Mouse (Mus musculus): Measurements from ENCODE around the gene Nsd1. TPM values are rescaled to one million over a fixed set of nuclear protein-coding genes. Genes with fewer than 3 reads are reported as not detected.

The Nsd1 gene
- total RNA-seq, 1 experiment from 2014 or later: 102 TPM

GRCm38 (mm10) chr13:55230701-55231100 lies 21.1 kb downstream of the Nsd1 start:
- ATAC-seq (replicated peaks; ENCODE audit: insufficient number of reproducible peaks, low FRiP score, low TSS enrichment, poor library complexity, severe bottlenecking): no peak

- no peak for ATAC-seq (replicated peaks; ENCODE audit: insufficient number of reproducible peaks, low FRiP score, low TSS enrichment, poor library complexity, severe bottlenecking)
Measured at GRCm38 (mm10) chr13:55243205-55243604, 33.6 kb downstream of the Nsd1 start.

GRCm38 (mm10) chr13:55247293-55248030 lies 37.9 kb downstream of the Nsd1 start:
- ATAC-seq (replicated peaks; ENCODE audit: insufficient number of reproducible peaks, low FRiP score, low TSS enrichment, poor library complexity, severe bottlenecking): no peak

- ATAC-seq (replicated peaks; ENCODE audit: insufficient number of reproducible peaks, low FRiP score, low TSS enrichment, poor library complexity, severe bottlenecking): no peak
Measured at GRCm38 (mm10) chr13:55249246-55249645, 39.7 kb downstream of the Nsd1 start.

- ATAC-seq (replicated peaks; ENCODE audit: insufficient number of reproducible peaks, low FRiP score, low TSS enrichment, poor library complexity, severe bottlenecking): no peak
Measured at GRCm38 (mm10) chr13:55252820-55253219, 43.2 kb downstream of the Nsd1 start.

- no peak for ATAC-seq (replicated peaks; ENCODE audit: insufficient number of reproducible peaks, low FRiP score, low TSS enrichment, poor library complexity, severe bottlenecking)
Measured at GRCm38 (mm10) chr13:55255052-55255652, 45.6 kb downstream of the Nsd1 start.

- no peak for ATAC-seq (replicated peaks; ENCODE audit: insufficient number of reproducible peaks, low FRiP score, low TSS enrichment, poor library complexity, severe bottlenecking)
Measured at GRCm38 (mm10) chr13:55258651-55259050, 49.1 kb downstream of the Nsd1 start.

- no peak for ATAC-seq (replicated peaks; ENCODE audit: insufficient number of reproducible peaks, low FRiP score, low TSS enrichment, poor library complexity, severe bottlenecking)
Measured at GRCm38 (mm10) chr13:55261521-55261920, 51.9 kb downstream of the Nsd1 start.

- ATAC-seq (replicated peaks; ENCODE audit: insufficient number of reproducible peaks, low FRiP score, low TSS enrichment, poor library complexity, severe bottlenecking): no peak
Measured at GRCm38 (mm10) chr13:55262096-55262495, 52.5 kb downstream of the Nsd1 start.

GRCm38 (mm10) chr13:55277203-55277602 lies 67.6 kb downstream of the Nsd1 start:
- ATAC-seq (replicated peaks; ENCODE audit: insufficient number of reproducible peaks, low FRiP score, low TSS enrichment, poor library complexity, severe bottlenecking): no peak

GRCm38 (mm10) chr13:55277646-55278045 lies 68.1 kb downstream of the Nsd1 start:
- no peak for ATAC-seq (replicated peaks; ENCODE audit: insufficient number of reproducible peaks, low FRiP score, low TSS enrichment, poor library complexity, severe bottlenecking)

GRCm38 (mm10) chr13:55288854-55289253 lies 79.3 kb downstream of the Nsd1 start:
- ATAC-seq (replicated peaks; ENCODE audit: insufficient number of reproducible peaks, low FRiP score, low TSS enrichment, poor library complexity, severe bottlenecking): no peak

- no peak for ATAC-seq (replicated peaks; ENCODE audit: insufficient number of reproducible peaks, low FRiP score, low TSS enrichment, poor library complexity, severe bottlenecking)
Measured at GRCm38 (mm10) chr13:55296760-55297159, 87.2 kb downstream of the Nsd1 start.

- no peak for ATAC-seq (replicated peaks; ENCODE audit: insufficient number of reproducible peaks, low FRiP score, low TSS enrichment, poor library complexity, severe bottlenecking)
Measured at GRCm38 (mm10) chr13:55300913-55301312, 91.3 kb downstream of the Nsd1 start.

- no peak for ATAC-seq (replicated peaks; ENCODE audit: insufficient number of reproducible peaks, low FRiP score, low TSS enrichment, poor library complexity, severe bottlenecking)
Measured at GRCm38 (mm10) chr13:55312028-55312630, 102.5 kb downstream of the Nsd1 start.

GRCm38 (mm10) chr13:55313051-55313450 lies 103.5 kb downstream of the Nsd1 start:
- ATAC-seq (replicated peaks; ENCODE audit: insufficient number of reproducible peaks, low FRiP score, low TSS enrichment, poor library complexity, severe bottlenecking): no peak

GRCm38 (mm10) chr13:55314891-55315412 lies 105.4 kb downstream of the Nsd1 start:
- no peak for ATAC-seq (replicated peaks; ENCODE audit: insufficient number of reproducible peaks, low FRiP score, low TSS enrichment, poor library complexity, severe bottlenecking)

GRCm38 (mm10) chr13:55318351-55318750 lies 108.8 kb downstream of the Nsd1 start:
- ATAC-seq (replicated peaks; ENCODE audit: insufficient number of reproducible peaks, low FRiP score, low TSS enrichment, poor library complexity, severe bottlenecking): no peak

GRCm38 (mm10) chr13:55319931-55320533 lies 110.5 kb downstream of the Nsd1 start, which contains the start of gene Prelid1:
Prelid1 (plus strand) TSS chr13:55320500.
- ATAC-seq (replicated peaks; ENCODE audit: insufficient number of reproducible peaks, low FRiP score, low TSS enrichment, poor library complexity, severe bottlenecking): no peak

Measured in monocyte, adult 5-6 weeks (primary cell).